Mouse (Mus musculus): Measurements from ENCODE around the gene Rsph1.
"Not testable (repeated sequence)": the region's sequence is repeated elsewhere in the genome, so short reads cannot be mapped to it uniquely, and the experiment has no call there.

Rsph1 gene

GRCm38 (mm10) chr17:31276207-31276921 is 819 bp downstream of the Rsph1 start:
- no peak for DNase-seq (ENCODE audit: low spot score)

DNA sequence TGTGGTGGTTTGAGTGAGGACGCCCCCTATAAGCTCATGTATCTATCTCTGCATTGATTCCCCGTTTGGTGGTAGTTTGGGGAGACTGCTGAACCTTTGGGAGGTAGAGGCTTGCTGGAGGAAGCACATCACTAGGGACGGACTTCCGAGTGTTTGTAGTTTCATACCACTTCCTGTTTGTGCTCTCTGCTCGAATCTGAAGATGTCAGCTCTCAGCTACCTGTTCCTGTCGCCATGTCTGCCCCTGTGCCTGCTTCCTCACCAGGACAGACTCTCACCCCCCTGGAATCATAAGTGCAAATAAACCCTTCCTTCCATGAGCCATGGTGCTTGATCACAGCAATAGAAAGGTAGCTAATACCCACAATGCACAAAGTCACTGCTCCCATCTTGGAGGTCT is 2.0 kb downstream of the Rsph1 start:
- DNase-seq (ENCODE audit: low spot score): no peak

DNA sequence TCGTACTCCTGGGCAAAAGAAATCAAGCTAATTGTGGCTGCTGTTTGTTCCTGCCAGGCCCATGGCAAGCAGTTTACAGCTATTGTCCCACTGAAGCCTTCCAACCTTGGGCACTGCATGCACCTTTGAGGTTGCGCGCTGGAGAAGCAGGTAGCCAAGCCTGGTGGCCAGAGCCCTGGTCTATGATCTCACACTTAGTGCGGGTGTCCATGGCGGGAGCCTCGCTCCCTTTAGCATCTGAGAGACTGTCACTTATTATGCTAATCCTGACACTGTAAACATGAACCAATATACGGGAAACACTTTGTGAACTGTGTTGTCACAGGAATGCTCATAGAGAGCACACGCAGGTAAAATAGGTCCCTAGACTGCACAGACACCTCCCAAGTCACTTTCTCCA is 3.6 kb downstream of the Rsph1 start:
- no peak for DNase-seq (ENCODE audit: low spot score)

- DNase-seq (ENCODE audit: low spot score): peak; percentile 39
Observed at GRCm38 (mm10) chr17:31272416-31273165, 4.6 kb downstream of the Rsph1 start.

GRCm38 (mm10) chr17:31271136-31271851 is 5.9 kb downstream of the Rsph1 start:
- DNase-seq (ENCODE audit: low spot score): peak; percentile 74

GRCm38 (mm10) chr17:31270736-31271135 is 6.4 kb downstream of the Rsph1 start:
- not testable (repeated sequence) for DNase-seq (ENCODE audit: low spot score)

DNA sequence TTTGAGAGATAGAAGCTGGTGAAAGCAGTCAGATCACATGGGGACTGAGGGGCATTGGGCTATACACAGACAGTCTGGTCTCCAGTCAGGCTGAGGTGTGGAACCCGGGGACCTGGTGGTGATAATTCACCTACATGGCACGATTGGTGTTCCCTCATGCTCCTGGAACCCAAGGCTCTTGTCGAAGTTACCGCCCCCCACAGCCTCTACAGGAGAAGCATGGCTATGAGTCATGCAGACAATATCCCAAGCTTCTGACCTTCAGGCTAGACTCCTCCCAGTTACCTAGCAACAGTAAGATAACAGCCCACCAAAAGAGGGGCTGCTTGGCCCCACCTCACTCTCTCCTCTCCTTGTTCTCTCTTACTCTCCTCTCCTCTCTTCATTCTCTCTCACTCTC is 6.9 kb downstream of the Rsph1 start:
- peak; percentile 47 for DNase-seq (ENCODE audit: low spot score)

GRCm38 (mm10) chr17:31269761-31270160 is 7.4 kb downstream of the Rsph1 start:
- DNase-seq (ENCODE audit: low spot score): peak; percentile 41

- peak; percentile 28 for DNase-seq (ENCODE audit: low spot score)
Observed at GRCm38 (mm10) chr17:31268016-31268415, 9.2 kb downstream of the Rsph1 start.

DNA sequence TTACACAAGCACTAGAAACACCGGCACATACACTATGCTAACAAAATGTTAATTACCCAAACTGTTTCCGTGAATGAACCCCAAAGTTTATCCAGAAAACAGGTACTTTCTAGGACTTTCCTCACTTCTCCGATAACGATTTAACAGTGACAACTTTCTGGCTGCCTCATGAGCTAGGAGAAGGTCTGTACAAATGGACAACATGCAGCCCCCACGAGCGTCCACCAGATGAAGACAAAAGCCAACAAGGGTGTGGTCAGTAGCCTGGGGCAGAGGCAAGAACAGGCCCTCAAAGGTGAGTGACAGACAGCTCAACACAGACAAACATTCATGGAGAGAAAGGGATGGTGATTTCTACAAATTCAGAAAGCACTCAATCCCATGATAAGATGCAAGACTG is 9.6 kb downstream of the Rsph1 start:
- DNase-seq (ENCODE audit: low spot score): peak; percentile 41

DNA sequence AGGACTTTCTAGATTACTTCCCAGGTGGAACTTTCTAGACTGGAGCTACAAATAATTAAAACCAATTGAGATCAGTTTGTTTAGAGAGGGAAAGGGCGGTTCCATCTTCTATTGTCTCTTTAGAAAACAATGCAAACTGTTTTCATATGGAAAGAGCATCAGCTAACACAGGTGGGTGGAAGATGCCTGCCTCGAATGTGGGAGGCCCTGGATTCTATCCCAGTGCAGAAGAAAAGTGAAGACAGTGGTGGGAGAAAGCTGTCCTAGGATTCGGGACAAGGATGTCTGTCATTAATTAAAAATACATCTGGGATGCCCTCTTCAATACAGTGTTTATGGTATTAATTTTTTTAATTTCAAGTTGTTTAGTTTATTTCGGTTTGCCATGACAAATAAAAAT is 10.0 kb downstream of the Rsph1 start:
- DNase-seq (ENCODE audit: low spot score): peak; percentile 32

DNA sequence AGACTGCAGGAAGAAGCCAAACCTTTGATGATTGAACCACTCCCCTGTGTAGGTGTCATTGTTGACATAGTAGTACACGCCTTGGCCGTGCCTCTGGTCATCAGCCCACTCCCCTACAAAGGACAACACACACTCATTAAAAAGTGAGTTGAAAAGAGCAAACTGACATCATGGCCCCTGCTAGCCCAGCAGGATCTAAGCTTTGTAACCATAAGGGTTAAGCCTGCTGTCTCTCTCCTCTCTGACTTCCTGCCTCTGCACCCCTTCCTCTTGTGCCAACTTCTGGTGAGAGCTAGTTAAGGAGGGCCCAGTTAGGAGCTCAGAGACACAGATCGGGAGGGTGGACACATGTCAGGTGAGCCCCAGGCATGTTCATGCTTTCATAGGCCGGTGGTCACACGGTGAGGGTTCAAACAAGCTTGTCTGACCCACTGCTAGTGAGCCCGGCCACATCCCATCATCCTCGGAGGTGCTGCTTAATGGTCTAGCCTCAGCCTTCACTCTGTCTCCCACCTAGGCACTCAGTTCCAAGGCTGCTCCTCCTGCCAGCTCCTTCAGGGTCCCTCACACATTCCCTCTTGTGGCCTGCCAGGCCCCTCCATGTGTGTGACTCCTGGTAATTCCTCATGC is 10.7 kb downstream of the Rsph1 start:
- DNase-seq (ENCODE audit: low spot score): no peak

DNA sequence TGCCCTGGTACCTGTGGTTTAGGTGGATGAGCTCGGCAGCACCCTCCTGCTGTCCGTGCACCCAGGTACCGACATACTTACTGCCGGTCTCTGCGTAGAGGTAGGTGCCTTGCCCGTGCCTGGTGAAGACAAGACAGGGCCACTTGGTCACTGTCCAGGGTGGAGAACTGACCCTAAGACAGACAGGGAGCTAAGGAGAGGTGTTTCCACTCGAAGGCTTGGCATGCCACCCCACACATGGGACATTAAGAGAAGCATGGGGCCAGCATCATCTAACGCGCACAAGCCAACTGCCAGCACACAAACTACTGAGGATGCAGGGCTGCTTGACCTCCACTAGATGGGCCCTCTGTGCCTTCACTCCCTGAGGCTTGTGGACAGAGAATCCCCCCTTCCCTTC is 11.4 kb downstream of the Rsph1 start:
- no peak for DNase-seq (ENCODE audit: low spot score)

DNA sequence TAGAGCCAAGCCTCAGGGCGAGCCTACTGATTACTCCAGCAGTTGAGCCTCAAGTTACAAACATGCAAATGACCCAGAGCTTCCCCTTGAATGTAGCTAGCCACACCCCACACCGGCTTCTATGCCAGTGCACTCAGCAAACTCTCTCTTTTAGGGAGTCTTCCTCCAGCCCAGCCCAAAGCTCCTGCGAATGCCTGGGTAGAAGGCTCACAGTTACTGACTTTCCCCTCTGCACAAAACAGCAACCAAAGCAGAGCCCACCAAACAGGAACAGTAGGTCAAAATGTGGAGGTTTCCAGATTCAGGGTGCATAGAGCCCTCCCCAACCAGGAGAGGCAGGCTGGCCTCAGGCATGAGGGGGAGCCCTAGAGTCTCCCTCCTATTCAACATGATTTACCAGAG is 12.0 kb downstream of the Rsph1 start:
- no peak for DNase-seq (ENCODE audit: low spot score)

GRCm38 (mm10) chr17:31264372-31264771 is 12.8 kb downstream of the Rsph1 start:
- DNase-seq (ENCODE audit: low spot score): no peak

GRCm38 (mm10) chr17:31263770-31264169 is 13.4 kb downstream of the Rsph1 start:
- DNase-seq (ENCODE audit: low spot score): no peak

DNA sequence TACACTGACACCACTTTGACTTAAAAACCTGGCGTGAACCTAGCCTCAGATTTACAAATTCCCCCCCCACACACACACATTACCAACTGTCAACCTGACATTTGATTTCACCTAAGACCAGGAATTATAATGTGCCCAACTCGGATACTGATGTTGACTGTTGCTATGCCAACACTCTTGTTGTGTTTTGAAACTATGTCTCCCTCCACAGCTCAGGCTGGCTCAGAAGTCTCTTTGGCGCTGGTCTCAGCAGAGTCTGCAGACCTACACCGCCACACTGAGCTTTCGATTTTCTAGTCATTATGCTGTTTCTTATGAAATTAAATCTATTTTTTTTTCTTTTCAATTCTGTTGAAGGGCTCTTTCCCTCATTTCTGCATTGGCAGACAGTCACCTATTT is 14.5 kb downstream of the Rsph1 start:
- DNase-seq (ENCODE audit: low spot score): no peak

GRCm38 (mm10) chr17:31261352-31261751 is 15.8 kb downstream of the Rsph1 start:
- DNase-seq (ENCODE audit: low spot score): peak; percentile 54

DNA sequence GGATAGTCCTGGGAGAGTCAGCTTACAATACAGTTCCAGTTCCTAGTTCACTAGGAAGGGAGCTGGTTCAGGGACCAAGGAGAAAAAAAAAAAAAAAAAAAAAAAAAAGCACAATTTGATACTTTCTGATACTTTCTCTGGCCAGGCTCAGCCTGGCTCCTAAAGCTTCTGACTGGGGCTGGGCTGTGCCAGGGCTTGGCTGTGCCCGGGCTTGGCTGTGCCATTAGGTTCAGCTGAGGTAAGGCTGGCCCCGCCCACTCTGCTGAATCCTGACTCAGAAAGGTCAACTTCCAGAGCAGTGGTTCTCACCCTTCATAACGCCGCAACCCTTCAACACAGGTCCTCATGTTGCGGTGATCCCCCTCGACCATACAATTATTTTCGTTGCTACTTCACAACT is 16.8 kb downstream of the Rsph1 start:
- peak; percentile 97 for DNase-seq (ENCODE audit: low spot score)

DNA sequence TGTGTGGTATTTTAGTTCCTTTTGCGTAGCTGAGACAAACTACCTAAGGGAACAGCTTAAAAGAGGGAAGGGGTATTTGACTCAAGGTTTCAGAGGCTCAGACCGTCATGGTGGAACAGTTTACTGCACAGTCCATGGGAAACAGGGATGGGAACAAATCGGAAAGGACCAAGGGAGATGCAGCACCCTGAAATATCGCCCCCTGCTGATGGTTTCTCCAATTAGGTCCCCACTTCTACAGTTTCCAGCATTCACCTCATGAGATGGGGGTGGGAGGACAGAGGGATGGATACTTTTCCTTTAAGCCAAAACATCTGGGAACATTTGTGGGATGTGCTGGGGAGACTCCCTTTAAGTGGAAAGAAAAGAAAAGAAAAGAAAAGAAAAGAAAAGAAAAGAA is 17.4 kb downstream of the Rsph1 start:
- peak; percentile 76 for DNase-seq (ENCODE audit: low spot score)

DNA sequence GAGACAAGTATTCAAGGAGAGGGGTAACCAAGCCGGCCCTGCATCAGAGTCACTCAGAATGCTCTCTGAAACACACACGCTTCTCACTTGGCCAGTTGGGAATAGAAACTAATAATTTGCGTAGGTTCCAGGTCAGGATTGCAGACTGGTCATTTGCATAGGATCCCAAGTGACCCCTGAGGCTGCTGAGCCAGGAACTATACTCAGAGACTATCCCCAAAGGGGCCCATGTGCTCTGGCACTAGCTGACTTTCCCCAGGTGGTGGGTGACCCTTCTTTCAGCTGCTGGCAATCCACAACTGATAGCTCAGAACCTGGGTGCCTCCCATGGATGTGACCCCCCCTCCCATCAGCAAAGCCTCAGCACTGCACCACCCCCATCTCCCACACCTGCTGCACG is 18.0 kb downstream of the Rsph1 start:
- DNase-seq (ENCODE audit: low spot score): no peak

- no peak for DNase-seq (ENCODE audit: low spot score)
Observed at GRCm38 (mm10) chr17:31258310-31258865, 18.8 kb downstream of the Rsph1 start.
